30 mouse cellular contexts compared by ENCODE assay signal in the genomic region with DNA sequence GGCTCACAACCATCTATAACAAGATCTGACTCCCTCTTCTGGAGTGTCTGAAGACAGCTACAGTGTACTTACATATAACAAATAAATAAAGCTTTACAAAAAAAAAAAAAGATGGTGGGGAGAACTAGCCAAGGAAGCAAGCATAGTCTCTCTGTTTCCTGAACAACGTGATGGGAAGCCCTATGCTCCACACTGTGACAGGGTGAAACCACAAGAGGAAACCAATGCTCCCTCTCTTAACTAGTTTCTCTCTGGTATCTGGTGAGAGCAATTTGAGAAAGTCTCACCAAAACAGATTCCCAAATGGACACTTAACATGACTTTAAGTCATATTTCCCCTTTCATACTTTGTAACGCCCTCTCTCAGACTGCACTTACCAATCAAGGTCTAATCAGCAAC. TPM values are rescaled to one million over a fixed set of nuclear protein-coding genes. Genes with fewer than 3 reads are reported as not detected.
DNase-seq lines count a peak whose midpoint lies in the region; ATAC-seq and TF ChIP-seq lines count a peak whose summit lies in the region.
"Had no signal": no experiment of that assay in that cellular context is flagged by ENCODE, and none has a peak within 500 bp of the region (broad histone marks: within the 10 kb centered on the region; RNA-seq: fewer than 3 reads in every experiment).

No protein-coding gene starts in this region.

- H3K4me3 ChIP-seq in spleen, adult 2 months (ENCODE audit: extremely low read depth, insufficient read depth, insufficient read length): no peak overlapping the region
- no peak overlapping the region for H3K4me3 ChIP-seq in bone marrow macrophage, adult 2 months (ENCODE audit: insufficient read depth, low read length)
- no peak overlapping the region for H3K4me3 ChIP-seq in hindbrain, embryonic 12.5 days
- H3K4me3 ChIP-seq: embryonic facial prominence, embryonic 12.5 days; embryonic facial prominence, embryonic 15.5 days; erythroblast, embryonic 14.5 days; forebrain, embryonic 12.5 days; forebrain, embryonic 15.5 days; heart, adult 2 months; heart, embryonic 10.5 days; heart, embryonic 13.5 days had no signal

- H3K36me3 ChIP-seq in spleen, adult 2 months (ENCODE audit: control insufficient read depth, insufficient read depth, low read length): no peaks in the 10 kb centered on the region
- no peaks in the 10 kb centered on the region for H3K36me3 ChIP-seq in hindbrain, embryonic 12.5 days
- H3K36me3 ChIP-seq: embryonic facial prominence, embryonic 12.5 days; embryonic facial prominence, embryonic 15.5 days; forebrain, embryonic 12.5 days; forebrain, embryonic 15.5 days; heart, embryonic 10.5 days; heart, embryonic 13.5 days had no signal

- TF ChIP-seq CTCF in spleen, adult 2 months (IDR thresholded peaks at IDR 0.05; ENCODE audit: extremely low read depth, insufficient read depth, insufficient read length, insufficient replicate concordance): no peak
- no peak for TF ChIP-seq CTCF in bone marrow macrophage, adult 2 months (IDR thresholded peaks at IDR 0.05; ENCODE audit: low read depth, low read length)

- ATAC-seq in hematopoietic stem cell, adult 5-6 weeks (replicated peaks in 1 of 2; ENCODE audit: insufficient read depth in 1 of 2, low FRiP score in 2 of 2, low TSS enrichment in 1 of 2, low read depth in 1 of 2, poor library complexity in 2 of 2, severe bottlenecking in 2 of 2): peak; percentile 56 to 86; a peak in 2 of 4 replicates
- no peak for ATAC-seq in hindbrain, embryonic 12.5 days (ENCODE audit: low FRiP score)
- ATAC-seq: forebrain, embryonic 15.5 days; hindbrain, postnatal 0 days; inflammation-experienced regulatory T-cells, adult 6 months; intestine, embryonic 16.5 days had no signal

- H3K27ac ChIP-seq in spleen, adult 2 months (ENCODE audit: insufficient read depth, low read length): peak overlapping the region; percentile 14; the same call in 1 of the 2 replicates
- H3K27ac ChIP-seq in bone marrow macrophage, adult 2 months (ENCODE audit: insufficient read depth, low read depth, low read length): peak overlapping the region; percentile 67
- H3K27ac ChIP-seq in hindbrain, embryonic 12.5 days: no peak overlapping the region
- H3K27ac ChIP-seq: embryonic facial prominence, embryonic 12.5 days; embryonic facial prominence, embryonic 15.5 days; forebrain, embryonic 12.5 days; forebrain, embryonic 15.5 days; heart, adult 2 months; heart, embryonic 10.5 days; heart, embryonic 13.5 days; hindbrain, embryonic 14.5 days; hindbrain, postnatal 0 days had no signal

- H3K4me2 ChIP-seq in hindbrain, embryonic 12.5 days (replicated peaks): no peak overlapping the region
- H3K4me2 ChIP-seq: embryonic facial prominence, embryonic 12.5 days; embryonic facial prominence, embryonic 15.5 days; forebrain, embryonic 12.5 days; forebrain, embryonic 15.5 days; heart, embryonic 13.5 days; hindbrain, embryonic 14.5 days had no signal

- WGBS in spleen, adult 2 months: 37% methylated on average over 2 of the region's 2 CpGs
- WGBS in hindbrain, embryonic 12.5 days: 72% methylated on average over 2 of the region's 2 CpGs

- peaks cover 5% of the 10 kb centered on the region for H3K4me1 ChIP-seq in spleen, adult 2 months (ENCODE audit: control insufficient read depth, insufficient read depth, insufficient read length)
- H3K4me1 ChIP-seq in bone marrow macrophage, adult 2 months (ENCODE audit: control insufficient read depth, insufficient read depth, low read length): peaks cover 14% of the 10 kb centered on the region
- no peaks in the 10 kb centered on the region for H3K4me1 ChIP-seq in hindbrain, embryonic 12.5 days
- H3K4me1 ChIP-seq: embryonic facial prominence, embryonic 12.5 days; embryonic facial prominence, embryonic 15.5 days; forebrain, embryonic 12.5 days; forebrain, embryonic 15.5 days; heart, embryonic 10.5 days; heart, embryonic 13.5 days had no signal

- no peak overlapping the region for H3K9ac ChIP-seq in hindbrain, embryonic 12.5 days
- H3K9ac ChIP-seq: embryonic facial prominence, embryonic 12.5 days; embryonic facial prominence, embryonic 15.5 days; forebrain, embryonic 12.5 days; forebrain, embryonic 15.5 days; heart, embryonic 13.5 days; hindbrain, embryonic 14.5 days had no signal

- H3K9me3 ChIP-seq in hindbrain, embryonic 12.5 days (replicated peaks): no peaks in the 10 kb centered on the region
- H3K9me3 ChIP-seq: embryonic facial prominence, embryonic 12.5 days; embryonic facial prominence, embryonic 15.5 days; forebrain, embryonic 12.5 days; forebrain, embryonic 15.5 days; heart, embryonic 10.5 days; heart, embryonic 13.5 days had no signal

- TF ChIP-seq POLR2A in spleen, adult 2 months (IDR thresholded peaks at IDR 0.05; ENCODE audit: low read depth, low read length): no peak
- no peak for TF ChIP-seq POLR2A in bone marrow macrophage, adult 2 months (IDR thresholded peaks at IDR 0.05; ENCODE audit: borderline replicate concordance, low read depth, low read length)

- no peaks in the 10 kb centered on the region for H3K27me3 ChIP-seq in spleen, adult 2 months (ENCODE audit: control insufficient read depth, insufficient read depth, low read length)
- H3K27me3 ChIP-seq in hindbrain, embryonic 12.5 days: no peaks in the 10 kb centered on the region
- H3K27me3 ChIP-seq: embryonic facial prominence, embryonic 12.5 days; embryonic facial prominence, embryonic 15.5 days; forebrain, embryonic 12.5 days; forebrain, embryonic 15.5 days; heart, embryonic 13.5 days had no signal

- DNase-seq in spleen, adult 2 months (ENCODE audit: low read depth in 1 of 2, low spot score in 2 of 2): no peak
- DNase-seq in spleen, postnatal 14 days (ENCODE audit: low spot score in 2 of 2): no peak
- DNase-seq in layer of hippocampus, postnatal 10 days (ENCODE audit: low spot score in 2 of 2): no peak
- no peak for DNase-seq in cerebellum, postnatal 14 days
- no peak for DNase-seq in ovary, adult 18-20 months (ENCODE audit: low spot score)
- DNase-seq: adrenal gland, postnatal 10 days; adrenal gland, postnatal 36 days; B cell, adult 2 months; cerebellum, adult 11 months; cerebellum, adult 2 months; cerebellum, adult 9-11 months; cerebellum, postnatal 36 days; gastrocnemius, postnatal 25 days; heart, adult 2 months; heart, postnatal 14 days; heart, postnatal 4 days had no signal

RNA-seq across cellular contexts. Expression of gene Slc9a7, which starts 5.4 kb away (rescaled TPM):
- polyA plus RNA-seq in spleen, adult 2 months (2012; rRNA removed): 15.7 and 17.6 TPM in 2 replicates
- 11.8 and 14.4 TPM in 2 replicates for polyA plus RNA-seq in bone marrow macrophage, adult 2 months (2012; ENCODE audit: insufficient read depth, insufficient read length, missing spikeins)
- total RNA-seq in hematopoietic stem cell, adult 5-6 weeks (2017): 8.7 and 12.4 TPM in 2 replicates
- 2.5 and 4.0 TPM in 2 replicates for polyA plus RNA-seq in hindbrain, embryonic 12.5 days (2016; fragmentation: Nextera tagmentation; extraction: Ambion mirVana)
- 10 to 100 TPM; 67.2 to 76.8 TPM for total RNA-seq in layer of hippocampus, postnatal 10 days (2021)
- polyA plus RNA-seq: erythroblast, embryonic 14.5 days had no signal
